Mouse (Mus musculus) layer of hippocampus, adult 9-11 months (tissue): Measurements from ENCODE around the gene Kantr.
A peak's percentile ranks its signal among the peaks of the same experiment; 100 is the strongest.

Experiments
- DNase-seq: peaks from one replicate; pipeline ENCODE4 v3.0.0; 2022

Kantr gene

GRCm38 (mm10) chrX:152271189-152271588 lies 56.1 kb downstream of the Kantr start:
- peak; percentile 10 for DNase-seq
